Mouse (Mus musculus) stomach, embryonic 14.5 days (tissue): ENCODE results near the gene Lexm. TPM values are rescaled to one million over a fixed set of nuclear protein-coding genes. Genes with fewer than 3 reads are reported as not detected.

Experiments used
- ATAC-seq: fragments of 200-750 bp; cut with Nextera tagmentation; 2 replicates; pipeline ENCODE4 v1.8.0; 2017; ENCODE audit warnings: low read depth, moderate TSS enrichment; ENCODE audit not compliant: insufficient number of reproducible peaks, insufficient read depth, low FRiP score
- H3K27ac ChIP-seq: fragments of 300-500 bp; sonication (generic); 2 replicates; pipeline ENCODE4 v1.5.1; 2014; ENCODE audit warnings: mild to moderate bottlenecking, low read length, moderate library complexity, mixed read lengths
- H3K27me3 ChIP-seq: fragments of 300-500 bp; sonication (generic); 2 replicates; pipeline ENCODE4 v1.6.1; 2014; ENCODE audit warnings: low read length, control low read depth, mixed read lengths; ENCODE audit not compliant: control insufficient read depth, insufficient read depth
- H3K36me3 ChIP-seq: fragments of 300-500 bp; sonication (generic); 2 replicates; pipeline ENCODE4 v1.6.1; 2014; ENCODE audit warnings: mild to moderate bottlenecking, control low read depth, low read length, moderate library complexity, mixed read lengths; ENCODE audit not compliant: control insufficient read depth, insufficient read depth
- H3K4me1 ChIP-seq: fragments of 300-500 bp; sonication (generic); 2 replicates; pipeline ENCODE4 v1.6.1; 2014; ENCODE audit warnings: low read length, control low read depth, mixed read lengths; ENCODE audit not compliant: control insufficient read depth, insufficient read depth
- H3K4me2 ChIP-seq: fragments of 300-500 bp; sonication (generic); replicated peaks from 2 replicates; pipeline ENCODE4 v1.6.1; 2014; ENCODE audit warnings: low read depth, low read length, control low read depth
- H3K4me3 ChIP-seq: fragments of 300-500 bp; sonication (generic); 2 replicates; pipeline ENCODE4 v1.5.1; 2014; ENCODE audit warnings: low read depth, low read length, control low read depth
- H3K9ac ChIP-seq: fragments of 300-500 bp; sonication (generic); replicated peaks from 2 replicates; pipeline ENCODE4 v1.6.1; 2014; ENCODE audit warnings: low read depth, mild to moderate bottlenecking, control low read depth, low read length, moderate library complexity, mixed read lengths
- H3K9me3 ChIP-seq: fragments of 300-500 bp; sonication (generic); 2 replicates; pipeline ENCODE4 v1.6.1; 2016; ENCODE audit warnings: low read depth, low read length, control low read depth; ENCODE audit not compliant: control insufficient read depth
- WGBS: fragments of 180-500 bp; shearing (Covaris S2); extraction: QIAGEN DNeasy Blood & Tissue Kit; methylation state at CpG from one replicate; pipeline ENCODE4 v1.1.7; 2014; 5-methylcytosine and 5-hydroxymethylcytosine counted together
- polyA plus RNA-seq: library from polyadenylated mRNA; unstranded; fragments of >200 nt; fragmentation: Nextera tagmentation; extraction: Ambion mirVana; gene quantifications from 2 replicates; pipeline ENCODE4 v1.2.1, GENCODE M21; 2014

Gene Lexm
- polyA plus RNA-seq, 1 experiment from 2014 or later = not detected

DNA sequence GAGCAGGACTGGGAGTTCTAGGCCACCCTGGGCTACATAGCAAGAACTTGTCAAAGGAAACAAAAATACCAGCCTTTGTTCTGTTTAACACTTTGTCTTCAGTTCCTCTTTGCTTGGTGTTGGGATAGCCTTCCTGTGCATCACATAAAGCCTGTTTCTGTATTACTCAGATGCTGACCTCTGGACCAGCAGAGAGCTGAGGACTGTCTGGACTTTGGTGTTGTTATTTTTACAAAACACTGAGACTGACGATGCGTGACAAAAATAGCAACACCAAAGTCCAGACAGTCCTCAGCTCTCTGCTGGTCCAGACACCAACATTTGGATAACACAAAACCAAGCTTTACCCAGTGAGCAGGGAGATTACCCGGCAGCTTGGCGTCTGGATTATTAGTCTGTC is 16.3 kb downstream of the Lexm start:
- H3K27me3 ChIP-seq = no peaks in the 10 kb centered on the region
- H3K4me3 ChIP-seq = no peak overlapping the region
- no peak for ATAC-seq
- WGBS = 70% methylated on average over 4 of the region's 4 CpGs
- no peaks in the 10 kb centered on the region for H3K4me1 ChIP-seq
- H3K4me2 ChIP-seq = no peak overlapping the region
- no peak overlapping the region for H3K9ac ChIP-seq
- H3K9me3 ChIP-seq = 0 out of 2 replicates have a peak, but pooled peaks cover 3% of the 10 kb centered on the region
- H3K36me3 ChIP-seq = no peaks in the 10 kb centered on the region
- H3K27ac ChIP-seq = no peak overlapping the region

DNA sequence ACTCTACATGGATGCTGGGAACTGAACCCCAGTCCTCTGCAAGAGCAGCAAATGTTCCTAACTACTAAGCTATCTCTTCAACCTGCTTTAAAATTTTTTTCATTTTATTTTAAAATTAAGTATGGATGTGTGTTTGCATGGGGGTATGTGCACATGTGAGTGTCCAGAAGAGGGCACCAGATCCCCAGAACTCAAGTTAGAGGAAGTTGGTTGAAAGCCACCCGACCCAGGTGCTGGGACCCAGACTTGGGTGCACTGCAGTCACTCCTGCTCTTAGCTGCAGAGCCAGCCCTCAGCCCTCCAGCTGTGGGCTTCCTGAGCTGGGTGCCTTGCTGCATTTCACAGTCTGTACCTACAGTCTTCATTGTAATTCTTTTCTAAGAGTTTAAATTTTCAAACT is 17.6 kb downstream of the Lexm start:
- Histone ChIP-seq H3K27me3 (no peaks in the 10 kb centered on the region), H3K36me3 (no peaks in the 10 kb centered on the region), H3K4me1 (no peaks in the 10 kb centered on the region), H3K9ac (no peak overlapping the region), H3K9me3 (0 out of 2 replicates have a peak, but pooled peaks cover 3% of the 10 kb centered on the region), H3K4me2 (no peak overlapping the region), H3K4me3 (no peak overlapping the region), H3K27ac (no peak overlapping the region)
- WGBS = 45% methylated on average over 1 of the region's 1 CpGs
- ATAC-seq = no peak

DNA sequence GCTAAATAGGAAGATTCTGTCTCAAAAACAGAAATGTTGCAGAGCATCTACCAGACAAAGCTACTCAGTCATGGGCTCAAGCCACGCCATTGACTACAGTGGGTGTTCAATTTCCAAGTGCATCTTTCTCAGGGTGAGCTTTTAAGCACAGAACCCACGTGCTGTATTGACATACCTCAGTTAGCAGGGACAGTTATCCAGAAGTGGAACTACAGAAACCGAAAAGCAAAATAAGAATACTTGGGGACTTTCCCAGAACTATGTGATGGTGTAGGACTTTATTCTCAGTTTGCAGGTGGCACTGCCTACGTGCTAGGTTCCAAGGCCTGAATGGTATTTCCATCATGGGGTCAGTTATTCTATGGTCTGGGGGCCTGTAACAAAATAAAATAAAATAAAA is 19.3 kb downstream of the Lexm start:
- WGBS = 85% methylated on average over 4 of the region's 4 CpGs
- Histone ChIP-seq H3K36me3 (no peaks in the 10 kb centered on the region), H3K4me2 (no peak overlapping the region), H3K4me1 (no peaks in the 10 kb centered on the region), H3K27me3 (no peaks in the 10 kb centered on the region), H3K9me3 (0 out of 2 replicates have a peak, but pooled peaks cover 3% of the 10 kb centered on the region), H3K27ac (no peak overlapping the region), H3K9ac (no peak overlapping the region), H3K4me3 (no peak overlapping the region)
- no peak for ATAC-seq

DNA sequence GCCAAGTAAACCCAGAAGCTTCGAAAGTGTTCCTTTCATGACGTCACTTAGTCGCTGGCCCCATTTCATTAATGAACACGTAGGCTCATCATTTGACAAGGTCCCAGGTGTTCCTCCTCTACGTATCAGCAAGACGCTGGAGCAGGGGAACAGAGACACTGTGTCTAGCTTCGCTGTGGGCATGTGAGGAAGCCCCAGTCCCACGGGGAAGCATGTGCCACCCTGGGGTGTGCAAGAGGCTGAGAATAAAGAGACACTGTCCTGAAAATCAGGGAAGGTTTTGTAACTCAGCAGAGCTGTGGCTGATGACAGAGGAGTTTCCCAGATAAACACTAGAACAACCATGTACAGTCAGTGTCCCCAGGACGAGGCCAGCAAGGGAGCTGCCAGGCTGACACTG is 20.0 kb downstream of the Lexm start:
- no peaks in the 10 kb centered on the region for H3K4me1 ChIP-seq
- 79% methylated on average over 9 of the region's 9 CpGs for WGBS

DNA sequence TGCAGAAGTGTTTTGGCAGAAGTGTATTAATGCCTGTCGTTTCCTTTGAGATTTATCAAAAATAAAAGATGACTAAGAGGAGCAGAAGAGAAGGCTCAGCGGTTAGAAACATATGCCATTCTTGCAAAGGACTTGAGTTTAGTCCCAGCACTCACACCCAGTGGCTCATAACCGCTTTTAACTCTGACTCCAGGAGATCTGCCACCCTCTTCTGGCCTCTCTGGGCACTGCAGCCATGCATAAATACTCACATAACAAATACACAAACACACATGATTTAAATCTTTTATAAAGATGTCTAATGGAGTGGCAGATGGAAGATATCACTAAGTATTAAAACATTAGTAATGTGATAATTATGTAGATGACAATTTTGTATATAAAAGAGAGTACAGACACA is 20.8 kb downstream of the Lexm start:
- 58% methylated on average over 3 of the region's 3 CpGs for WGBS
- no peak overlapping the region for H3K4me3 ChIP-seq
- no peaks in the 10 kb centered on the region for H3K36me3 ChIP-seq
- H3K4me2 ChIP-seq = no peak overlapping the region
- H3K27ac ChIP-seq = no peak overlapping the region
- H3K27me3 ChIP-seq = no peaks in the 10 kb centered on the region
- H3K9ac ChIP-seq = no peak overlapping the region
- no peaks in the 10 kb centered on the region for H3K4me1 ChIP-seq
- no peak for ATAC-seq
- H3K9me3 ChIP-seq = 0 out of 2 replicates have a peak, but pooled peaks cover 3% of the 10 kb centered on the region

More for the DNA sequence above, 20.0 kb downstream of the Lexm start:
- Histone ChIP-seq H3K9ac (no peak overlapping the region), H3K27ac (no peak overlapping the region), H3K9me3 (0 out of 2 replicates have a peak, but pooled peaks cover 3% of the 10 kb centered on the region), H3K4me2 (no peak overlapping the region), H3K36me3 (no peaks in the 10 kb centered on the region), H3K4me3 (no peak overlapping the region), H3K27me3 (no peaks in the 10 kb centered on the region)
- ATAC-seq = no peak

DNA sequence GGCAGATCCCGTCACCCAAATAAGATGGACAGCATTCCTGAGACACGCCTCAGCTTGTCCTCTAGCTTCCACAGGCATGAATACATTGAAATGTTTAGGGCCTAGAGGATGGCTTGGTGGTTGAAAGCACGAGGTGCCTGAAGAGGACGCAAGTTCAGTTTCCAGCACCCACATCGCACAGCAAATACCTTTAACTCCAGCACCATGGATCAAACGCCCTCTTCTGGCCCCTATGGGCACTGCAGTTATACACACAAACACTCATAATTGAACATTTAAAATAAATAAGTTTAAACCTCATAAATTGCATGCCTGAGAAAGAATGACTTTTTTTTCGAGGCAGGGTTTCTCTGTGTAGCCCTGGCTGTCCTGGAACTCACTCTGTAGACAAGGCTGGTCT is 23.4 kb downstream of the Lexm start:
- Histone ChIP-seq H3K27ac (no peak overlapping the region), H3K4me2 (no peak overlapping the region), H3K9ac (no peak overlapping the region), H3K9me3 (0 out of 2 replicates have a peak, but pooled peaks cover 3% of the 10 kb centered on the region), H3K4me3 (no peak overlapping the region), H3K36me3 (no peaks in the 10 kb centered on the region), H3K27me3 (no peaks in the 10 kb centered on the region), H3K4me1 (no peaks in the 10 kb centered on the region)
- WGBS = 53% methylated on average over 7 of the region's 7 CpGs
- no peak for ATAC-seq

DNA sequence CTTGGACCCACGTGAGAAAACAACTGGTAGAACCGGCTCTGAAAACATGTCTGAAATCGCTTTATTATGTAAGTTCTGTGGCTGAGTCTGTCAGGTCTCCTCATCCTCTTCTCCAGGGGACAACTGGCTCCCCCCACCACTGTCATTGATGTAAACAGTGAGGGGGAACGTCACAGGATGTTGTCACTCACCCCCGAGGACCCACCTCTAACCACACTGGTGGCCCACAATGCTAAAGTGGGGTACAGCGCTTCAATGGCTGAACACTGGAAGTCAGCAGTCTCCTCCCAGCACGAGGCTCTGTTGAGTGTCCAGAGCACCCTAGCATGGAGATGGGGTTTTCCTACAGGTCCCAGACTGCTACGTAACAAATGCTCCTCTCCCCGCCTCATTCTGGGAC is 26.2 kb downstream of the Lexm start:
- Histone ChIP-seq H3K27me3 (no peaks in the 10 kb centered on the region), H3K9ac (no peak overlapping the region), H3K9me3 (no peaks in the 10 kb centered on the region), H3K4me1 (no peaks in the 10 kb centered on the region), H3K4me2 (no peak overlapping the region), H3K36me3 (peaks cover 19% of the 10 kb centered on the region), H3K27ac (no peak overlapping the region), H3K4me3 (no peak overlapping the region)
- 85% methylated on average over 9 of the region's 9 CpGs for WGBS
- no peak for ATAC-seq

DNA sequence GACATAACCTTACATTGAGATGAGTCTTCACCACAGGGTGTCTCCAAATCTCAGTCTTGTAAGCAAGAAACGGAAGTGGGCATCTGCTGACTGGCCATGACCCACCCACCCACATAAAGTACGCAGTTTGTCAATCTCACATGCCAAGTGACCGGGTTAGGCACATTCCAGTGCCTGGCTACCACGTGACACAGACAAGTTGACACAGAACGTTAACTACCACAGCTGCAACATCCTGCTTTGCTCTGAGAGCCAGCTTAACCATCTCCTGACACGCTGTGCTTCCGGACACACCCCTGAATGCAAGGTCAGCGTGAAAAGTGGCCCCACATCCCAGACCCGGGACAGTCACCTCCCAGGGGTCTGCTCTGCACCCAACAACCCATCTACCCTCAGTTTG is 26.9 kb downstream of the Lexm start:
- H3K4me3 ChIP-seq = no peak overlapping the region
- H3K4me2 ChIP-seq = no peak overlapping the region
- H3K4me1 ChIP-seq = no peaks in the 10 kb centered on the region
- WGBS = 57% methylated on average over 9 of the region's 9 CpGs
- peaks cover 26% of the 10 kb centered on the region for H3K36me3 ChIP-seq
- no peaks in the 10 kb centered on the region for H3K9me3 ChIP-seq
- H3K27ac ChIP-seq = no peak overlapping the region
- no peaks in the 10 kb centered on the region for H3K27me3 ChIP-seq
- ATAC-seq = no peak
- H3K9ac ChIP-seq = no peak overlapping the region

DNA sequence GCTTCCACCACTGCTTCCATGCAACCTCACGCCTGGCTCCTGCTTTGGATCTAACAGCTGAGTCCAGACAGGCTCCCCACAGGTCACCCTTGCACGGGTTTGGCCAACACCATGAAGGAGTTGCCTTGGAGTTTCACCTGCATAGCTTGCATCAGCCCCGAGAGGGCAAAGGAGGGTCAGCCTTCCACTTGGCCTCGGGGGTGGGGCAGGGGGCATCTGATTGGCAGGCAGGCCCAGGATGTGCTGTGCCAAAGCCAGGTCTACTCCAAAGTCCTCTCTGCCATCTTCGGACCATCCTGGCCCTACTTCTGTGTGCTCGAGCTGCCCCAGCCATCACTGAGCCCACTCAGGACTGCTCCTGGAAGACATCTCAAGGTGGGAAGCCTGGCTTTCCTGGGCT is 30.0 kb downstream of the Lexm start:
- H3K4me3 ChIP-seq = no peak overlapping the region
- peaks cover 4% of the 10 kb centered on the region; the same call in 1 of the 2 replicates for H3K4me1 ChIP-seq
- H3K36me3 ChIP-seq = peaks cover 40% of the 10 kb centered on the region
- no peaks in the 10 kb centered on the region for H3K9me3 ChIP-seq
- ATAC-seq = no peak
- no peak overlapping the region for H3K27ac ChIP-seq
- no peak overlapping the region for H3K4me2 ChIP-seq
- H3K9ac ChIP-seq = no peak overlapping the region
- WGBS = 86% methylated on average over 6 of the region's 6 CpGs
- H3K27me3 ChIP-seq = no peaks in the 10 kb centered on the region
